In the genomic region with DNA sequence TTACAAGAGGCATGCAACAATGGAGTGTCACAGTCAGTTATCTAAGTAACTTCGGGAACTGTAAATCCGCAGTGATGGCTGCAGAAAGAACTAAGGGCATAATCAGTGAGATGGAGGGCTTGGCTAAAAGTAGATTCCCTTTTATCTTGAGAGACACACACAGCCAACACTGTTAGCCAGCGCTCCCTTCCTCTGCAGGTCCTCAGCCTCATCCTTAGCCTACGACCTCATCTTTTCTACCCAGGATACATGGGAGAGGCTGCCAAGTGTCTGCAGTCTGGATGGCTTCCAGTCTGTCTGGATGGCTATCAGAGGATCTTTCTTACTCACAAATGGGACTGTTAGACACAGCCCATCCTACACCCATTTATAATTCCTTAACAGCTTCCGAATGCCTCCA, we compare ENCODE assay signal across 11 mouse cellular contexts.
DNase-seq lines count a peak whose midpoint lies in the region; ATAC-seq and TF ChIP-seq lines count a peak whose summit lies in the region.
"Had no signal": no experiment of that assay in that cellular context is flagged by ENCODE, and none has a peak within 500 bp of the region (broad histone marks: within the 10 kb centered on the region; RNA-seq: fewer than 3 reads in every experiment).

No protein-coding gene starts in this region.

- H3K27me3 ChIP-seq in kidney, adult 2 months (replicated peaks; ENCODE audit: control insufficient read depth, insufficient read depth, low read length), result no peaks in the 10 kb centered on the region
- H3K27me3 ChIP-seq in kidney, embryonic 15.5 days, result no peaks in the 10 kb centered on the region

- 71% methylated on average over 5 of the region's 5 CpGs for WGBS in kidney, adult 2 months
- 83% methylated on average over 5 of the region's 5 CpGs for WGBS in kidney, embryonic 15.5 days

- H3K27ac ChIP-seq in kidney, adult 2 months (ENCODE audit: insufficient read depth, low read depth, low read length), result no peak overlapping the region
- H3K27ac ChIP-seq in kidney, embryonic 15.5 days, result no peak overlapping the region
- H3K27ac ChIP-seq: hindbrain, embryonic 10.5 days; limb, embryonic 10.5 days had no signal

- H3K36me3 ChIP-seq in kidney, adult 2 months (ENCODE audit: control insufficient read depth, insufficient read depth, low read length), result no peaks in the 10 kb centered on the region
- no peaks in the 10 kb centered on the region for H3K36me3 ChIP-seq in kidney, embryonic 15.5 days
- H3K36me3 ChIP-seq: hindbrain, embryonic 10.5 days had no signal

- no peak overlapping the region for H3K4me3 ChIP-seq in kidney, adult 2 months (ENCODE audit: insufficient read depth, low read depth, low read length)
- no peak overlapping the region for H3K4me3 ChIP-seq in kidney, embryonic 15.5 days (replicated peaks)
- H3K4me3 ChIP-seq: hindbrain, embryonic 10.5 days; limb, embryonic 10.5 days had no signal

- no peak overlapping the region for H3K4me2 ChIP-seq in kidney, embryonic 15.5 days

- H3K9me3 ChIP-seq in kidney, embryonic 15.5 days (replicated peaks), result no peaks in the 10 kb centered on the region
- H3K9me3 ChIP-seq: hindbrain, embryonic 10.5 days; limb, embryonic 10.5 days had no signal

- no peak for TF ChIP-seq CTCF in kidney, adult 2 months (conservative IDR thresholded peaks at IDR 0.05; ENCODE audit: insufficient read depth, insufficient read length, low read depth, low read length)

- peak; percentile 56 for DNase-seq in adrenal gland, adult 2 months
- DNase-seq in adrenal gland, postnatal 4 days (ENCODE audit: low spot score in 2 of 2), result no peak
- peak; percentile 87 for DNase-seq in kidney, adult 2 months
- DNase-seq in kidney, postnatal 10 days, result peak; percentile 34
- peak; percentile 89 for DNase-seq in lung, postnatal 36 days
- DNase-seq in layer of hippocampus, postnatal 10 days (ENCODE audit: low spot score in 2 of 2), result no peak
- no peak for DNase-seq in natural killer cell, adult 2 months (ENCODE audit: low spot score in 2 of 2)
- DNase-seq: gastrocnemius, postnatal 36 days had no signal

- ATAC-seq in kidney, embryonic 15.5 days (replicated peaks; ENCODE audit: low FRiP score), result no peak

- H3K9ac ChIP-seq in kidney, embryonic 15.5 days, result no peak overlapping the region

- no peaks in the 10 kb centered on the region for H3K4me1 ChIP-seq in kidney, adult 2 months (ENCODE audit: control insufficient read depth, insufficient read depth, low read length)
- H3K4me1 ChIP-seq in kidney, embryonic 15.5 days, result no peaks in the 10 kb centered on the region
- H3K4me1 ChIP-seq: hindbrain, embryonic 10.5 days had no signal

- no peak for TF ChIP-seq POLR2A in kidney, adult 2 months (IDR thresholded peaks at IDR 0.05; ENCODE audit: low read depth, low read length)

Comparison
In these comparisons a context has a peak if more than half of its experiments do, and no peak if none do; other contexts are left out.
1. DNase-seq: peak in adrenal gland, adult 2 months (single experiment), kidney, adult 2 months (single experiment), kidney, postnatal 10 days (single experiment) and lung, postnatal 36 days (single experiment); none in adrenal gland, postnatal 4 days (0 of 2), layer of hippocampus, postnatal 10 days (0 of 2) and natural killer cell, adult 2 months (0 of 2).